In genomic region chr16:25963856-25964255, GRCm38 (mm10) we compare ENCODE assay signal across 8 mouse cellular contexts.
DNase-seq lines count a peak whose midpoint lies in the region; ATAC-seq and TF ChIP-seq lines count a peak whose summit lies in the region.

No protein-coding gene starts in this region.

- no peak for TF ChIP-seq POLR2A in testis, adult 2 months (IDR thresholded peaks at IDR 0.05; ENCODE audit: control insufficient read depth, low read depth, low read length)

- H3K4me1 ChIP-seq in testis, adult 2 months (ENCODE audit: control insufficient read depth, insufficient read depth, low read length) = no peaks in the 10 kb centered on the region

- no peaks in the 10 kb centered on the region for H3K27me3 ChIP-seq in testis, adult 2 months (ENCODE audit: control insufficient read depth, insufficient read depth, low read length)

- no peak overlapping the region for H3K27ac ChIP-seq in testis, adult 2 months (ENCODE audit: control insufficient read depth, insufficient read depth, low read depth, low read length)

- TF ChIP-seq CTCF in testis, adult 2 months (IDR thresholded peaks at IDR 0.05; ENCODE audit: control insufficient read depth, insufficient read depth, insufficient replicate concordance, low read depth, low read length) = peak; percentile 23; the same call in 1 of the 2 replicates

- H3K36me3 ChIP-seq in testis, adult 2 months (ENCODE audit: control insufficient read depth, insufficient read depth, low read length) = no peaks in the 10 kb centered on the region

- no peak overlapping the region for H3K4me3 ChIP-seq in testis, adult 2 months (ENCODE audit: control insufficient read depth, low read depth, low read length)

- ATAC-seq in megakaryocyte, adult 5-6 weeks (ENCODE audit: poor library complexity, severe bottlenecking) = peak; percentile 66

- peak; percentile 62 for DNase-seq in gastrocnemius, adult 18-20 months (ENCODE audit: low spot score)
- DNase-seq in gastrocnemius, postnatal 25 days = no peak
- DNase-seq in 3134 (ENCODE audit: extremely low read depth, insufficient read length, low spot score) (peak; percentile 30), adipocyte (ENCODE audit: low spot score) (peak; percentile 90)
- peak; percentile 62 for DNase-seq in embryo, embryonic 9.5 days (ENCODE audit: extremely low spot score)
- peak; percentile 64 to 71 for DNase-seq in kidney, postnatal 4 days
